Mouse (Mus musculus) MEL (cell line): ENCODE measurements around the gene Sucnr1. TPM values are rescaled to one million over a fixed set of nuclear protein-coding genes. Genes with fewer than 3 reads are reported as not detected.

ENCODE experiments used
- DNase-seq: peaks from one replicate; pipeline ENCODE4 v3.0.0; 2011; ENCODE audit warnings: low read depth, low spot score
- H3K27ac ChIP-seq: 2 replicates; pipeline ENCODE4 v1.5.1; 2012; ENCODE audit warnings: low read depth, mild to moderate bottlenecking, control low read depth, low read length, moderate library complexity; ENCODE audit not compliant: control insufficient read depth
- H3K27me3 ChIP-seq, 2 experiments: fragments of 150-350 bp in 1 of 2; sonication (generic) in 1 of 2; 2 replicates each; pipeline ENCODE4 v1.6.1; 2012; ENCODE audit warnings: low read length in 2 of 2, mild to moderate bottlenecking in 2 of 2, improper control_type of control experiment in 1 of 2, moderate library complexity in 1 of 2; ENCODE audit not compliant: insufficient read depth in 2 of 2, control insufficient read depth in 1 of 2
- H3K36me3 ChIP-seq, 2 experiments: 2 replicates each; pipeline ENCODE4 v1.6.1; 2012 to 2014; ENCODE audit warnings: low read length in 2 of 2, improper control_type of control experiment in 1 of 2, inconsistent platforms in 1 of 2, mild to moderate bottlenecking in 1 of 2; ENCODE audit not compliant: insufficient read depth in 2 of 2, control insufficient read depth in 1 of 2
- H3K4me1 ChIP-seq, 2 experiments: fragments of 150-350 bp in 1 of 2; sonication (generic) in 1 of 2; 2 replicates each; pipeline ENCODE4 v1.6.1; 2012; ENCODE audit warnings: low read length in 2 of 2, improper control_type of control experiment in 1 of 2, mild to moderate bottlenecking in 1 of 2; ENCODE audit not compliant: insufficient read depth in 2 of 2, control insufficient read depth in 1 of 2
- H3K4me3 ChIP-seq, 2 experiments: fragments of 150-350 bp in 1 of 2; sonication (generic) in 1 of 2; 2 replicates each; pipeline ENCODE4 v1.5.1; 2012; ENCODE audit warnings: low read depth in 2 of 2, low read length in 2 of 2, mild to moderate bottlenecking in 2 of 2, moderate library complexity in 2 of 2, control low read depth in 1 of 2, improper control_type of control experiment in 1 of 2; ENCODE audit not compliant: control insufficient read depth in 1 of 2, insufficient read depth in 1 of 2
- H3K79me2 ChIP-seq: 2 replicates; pipeline ENCODE4 v1.6.1; 2012; ENCODE audit warnings: mild to moderate bottlenecking, low read length, moderate library complexity; ENCODE audit not compliant: control insufficient read depth, poor library complexity, insufficient read depth
- H3K9ac ChIP-seq: 2 replicates; pipeline ENCODE4 v1.6.1; 2012; ENCODE audit warnings: low read depth, mild to moderate bottlenecking, control low read depth, low read length, moderate library complexity; ENCODE audit not compliant: control insufficient read depth, poor library complexity, severe bottlenecking
- H3K9me3 ChIP-seq: fragments of 150-350 bp; sonication (generic); replicated peaks from 2 replicates; pipeline ENCODE4 v1.6.1; 2012; ENCODE audit warnings: mild to moderate bottlenecking, low read length, improper control_type of control experiment, moderate library complexity; ENCODE audit not compliant: insufficient read depth
- BHLHE40 ChIP-seq: IDR thresholded peaks from 2 replicates; pipeline ENCODE4 v1.6.1; 2012; ENCODE audit warnings: low read depth, mild to moderate bottlenecking, inconsistent platforms, low read length, improper control_type of control experiment, borderline replicate concordance
- CHD1 ChIP-seq: IDR thresholded peaks from 2 replicates; pipeline ENCODE4 v1.6.1; 2012; ENCODE audit warnings: low read depth, mild to moderate bottlenecking, inconsistent platforms, low read length, improper control_type of control experiment
- ELF1 ChIP-seq: IDR thresholded peaks from 2 replicates; pipeline ENCODE4 v1.6.1; 2014; ENCODE audit warnings: low read depth, mild to moderate bottlenecking, inconsistent platforms, low read length, improper control_type of control experiment, moderate library complexity
- GABPA ChIP-seq: IDR thresholded peaks from 2 replicates; pipeline ENCODE4 v1.6.1; 2012; ENCODE audit warnings: low read depth, mild to moderate bottlenecking, inconsistent platforms, low read length, improper control_type of control experiment, moderate library complexity
- GATA1 ChIP-seq: IDR thresholded peaks from 2 replicates; pipeline ENCODE4 v1.6.1; 2011; ENCODE audit warnings: low read depth, low read length, improper control_type of control experiment
- MAX ChIP-seq: IDR thresholded peaks from 2 replicates; pipeline ENCODE4 v1.6.1; 2011; ENCODE audit warnings: low read length, improper control_type of control experiment
- MYB ChIP-seq: IDR thresholded peaks from 2 replicates; pipeline ENCODE4 v1.6.1; 2011; ENCODE audit warnings: mild to moderate bottlenecking, low read depth, low read length, improper control_type of control experiment
- NELFE ChIP-seq: IDR thresholded peaks from 2 replicates; pipeline ENCODE4 v1.6.1; 2011; ENCODE audit warnings: low read depth, low read length, improper control_type of control experiment
- POLR2A ChIP-seq, 2 experiments: IDR thresholded peaks; 2 replicates each; pipeline ENCODE4 v1.6.1; 2011 to 2012; ENCODE audit warnings: low read length in 2 of 2, mild to moderate bottlenecking in 2 of 2, control low read depth in 1 of 2, improper control_type of control experiment in 1 of 2, low read depth in 1 of 2, moderate library complexity in 1 of 2; ENCODE audit not compliant: control insufficient read depth in 1 of 2, insufficient read depth in 1 of 2, poor library complexity in 1 of 2
- POLR2AphosphoS2 ChIP-seq: IDR thresholded peaks from 2 replicates; pipeline ENCODE4 v1.6.1; 2011; ENCODE audit warnings: low read length, improper control_type of control experiment
- RCOR1 ChIP-seq: IDR thresholded peaks from 2 replicates; pipeline ENCODE4 v1.6.1; 2012; ENCODE audit warnings: low read depth, mild to moderate bottlenecking, inconsistent platforms, low read length, improper control_type of control experiment
- SIN3A ChIP-seq: IDR thresholded peaks from 2 replicates; pipeline ENCODE4 v1.6.1; 2012; ENCODE audit warnings: low read length, improper control_type of control experiment, inconsistent platforms
- TAL1 ChIP-seq: IDR thresholded peaks from 2 replicates; pipeline ENCODE4 v1.6.1; 2012; ENCODE audit warnings: mild to moderate bottlenecking, inconsistent platforms, low read length, moderate library complexity, mixed read lengths
- TBP ChIP-seq: IDR thresholded peaks from 2 replicates; pipeline ENCODE4 v1.8.0; 2011; ENCODE audit warnings: low read depth, low read length, improper control_type of control experiment
- USF1 ChIP-seq: IDR thresholded peaks from 2 replicates; pipeline ENCODE4 v1.6.1; 2014; ENCODE audit warnings: low read depth, mild to moderate bottlenecking, inconsistent platforms, low read length, improper control_type of control experiment, moderate library complexity
- USF2 ChIP-seq, 2 experiments: IDR thresholded peaks; 2 replicates each; pipeline ENCODE4 v1.6.1; 2011 to 2012; ENCODE audit warnings: improper control_type of control experiment in 2 of 2, low read length in 2 of 2, borderline replicate concordance in 1 of 2, inconsistent platforms in 1 of 2, low read depth in 1 of 2, mild to moderate bottlenecking in 1 of 2; ENCODE audit not compliant: insufficient read depth in 1 of 2
- ZNF384 ChIP-seq: IDR thresholded peaks from 2 replicates; pipeline ENCODE4 v1.6.1; 2012; ENCODE audit warnings: low read depth, mild to moderate bottlenecking, inconsistent platforms, low read length, improper control_type of control experiment
- polyA plus RNA-seq, 2 experiments: library from polyadenylated mRNA; stranded (reverse) in 1 of 2; unstranded in 1 of 2; fragments of >175 nt in 1 of 2; fragments of >200 nt in 1 of 2; gene quantifications; 2 replicates each; pipeline versions ENCODE4 v1.2.1 to v1.2.4; 2012; ENCODE audit warnings: low replicate concordance in 2 of 2, low read depth in 1 of 2; ENCODE audit not compliant: insufficient read length in 2 of 2, insufficient read depth in 1 of 2, missing spikeins in 1 of 2
- total RNA-seq: library from RNA; depleted of rRNA; stranded (reverse); fragments of 300-350 nt; gene quantifications from 2 replicates; pipeline ENCODE4 v1.2.3, GENCODE M21; 2012; rRNA removed

The Sucnr1 gene
- total and polyA plus RNA-seq, 3 experiments: not detected

DNA sequence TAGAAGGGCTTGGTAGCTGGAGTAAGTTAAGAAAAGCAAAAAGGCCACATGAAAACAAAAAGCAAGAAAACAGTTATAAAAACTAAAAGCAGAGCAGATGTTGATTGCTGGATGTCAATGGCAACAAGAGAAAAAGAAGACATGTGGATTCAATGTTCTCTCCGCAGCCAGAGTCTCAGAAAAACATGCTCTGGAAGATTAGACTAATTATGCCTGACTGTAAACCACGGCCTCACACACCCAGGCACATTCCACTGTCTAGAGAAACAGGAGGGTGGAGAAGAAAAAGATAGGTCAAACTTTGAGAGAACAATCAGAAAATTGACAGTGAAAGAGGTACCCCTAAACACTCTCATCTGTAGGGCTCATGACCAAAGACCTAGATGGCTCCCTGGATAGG is 54.1 kb downstream of the Sucnr1 start:
- no peaks in the 10 kb centered on the region for H3K9me3 ChIP-seq
- no peak for DNase-seq
- H3K79me2 ChIP-seq: no peaks in the 10 kb centered on the region
- no peaks in the 10 kb centered on the region for H3K27me3 ChIP-seq
- H3K36me3 ChIP-seq: no peaks in the 10 kb centered on the region
- H3K9ac ChIP-seq: no peak overlapping the region
- no peak overlapping the region for H3K27ac ChIP-seq
- TF ChIP-seq RCOR1 (no peak), BHLHE40 (no peak), SIN3A (no peak), GATA1 (no peak), GABPA (no peak), MAX (no peak), MYB (no peak), USF1 (no peak), POLR2AphosphoS2 (no peak), CHD1 (no peak), NELFE (no peak), TBP (no peak), USF2 (IDR thresholded peaks at IDR 0.05; ENCODE audit: borderline replicate concordance in 1 of 2, insufficient read depth in 1 of 2, low read depth in 1 of 2, low read length in 2 of 2) (no peak), ELF1 (no peak), ZNF384 (no peak), POLR2A (IDR thresholded peaks at IDR 0.05; ENCODE audit: control insufficient read depth in 1 of 2, insufficient read depth in 1 of 2, low read depth in 1 of 2, low read length in 2 of 2, poor library complexity in 1 of 2) (no peak), TAL1 (no peak)
- H3K4me1 ChIP-seq: no peaks in the 10 kb centered on the region
- no peak overlapping the region for H3K4me3 ChIP-seq

Other genes starting within 250 kb of the Sucnr1 start
- gene Gm8298, start 220.8 kb upstream of the Sucnr1 start, total RNA-seq: not detected in 2 replicates
- not detected for gene Gm8298, start 220.8 kb upstream of the Sucnr1 start, polyA plus RNA-seq
- not detected in 2 replicates for gene C130079G13Rik, start 156.7 kb upstream of the Sucnr1 start, total RNA-seq
- not detected for gene C130079G13Rik, start 156.7 kb upstream of the Sucnr1 start, polyA plus RNA-seq
- gene Aadacl2, start 75.1 kb upstream of the Sucnr1 start, total RNA-seq: not detected in 2 replicates
- gene Aadacl2, start 75.1 kb upstream of the Sucnr1 start, polyA plus RNA-seq: not detected
- not detected in 2 replicates for gene Aadac, start 56.2 kb upstream of the Sucnr1 start, total RNA-seq
- not detected for gene Aadac, start 56.2 kb upstream of the Sucnr1 start, polyA plus RNA-seq